Mouse (Mus musculus) heart, postnatal 36 days (tissue): ENCODE measurements at regions not wholly inside any gene's neighbourhood (a gene's known extent, or its start where the extent isn't known, plus 50 kb on each side); places are given as distances from the start of the nearest gene placed in this dataset.
A peak's percentile ranks its signal among the peaks of the same experiment; 100 is the strongest.

Source experiments
- DNase-seq, 2 experiments: peaks; one replicate each; pipeline ENCODE4 v3.0.0; 2021 to 2022
- intact Hi-C: fragments of 180-260 bp; cut with DNase I; formaldehyde crosslinking; loops from one replicate; pipeline ENCODE4 v1.15.1; 2025

- intact Hi-C loops = no loop called here
- DNase-seq = no peak
Observed at GRCm38 (mm10) chr8:26501814-26502572, 382.7 kb downstream of the Gm45692 start.

GRCm38 (mm10) chr8:26502772-26503171 is 383.4 kb downstream of the Gm45692 start:
- intact Hi-C loops = no loop called here
- DNase-seq = no peak

- intact Hi-C loops = no loop called here
- DNase-seq = no peak
Observed at GRCm38 (mm10) chr8:26503918-26504317, 384.6 kb downstream of the Gm45692 start.

GRCm38 (mm10) chr8:26504319-26505035 is 385.1 kb downstream of the Gm45692 start:
- DNase-seq = no peak
- intact Hi-C loops = no loop called here

GRCm38 (mm10) chr8:26507611-26508070 is 388.3 kb downstream of the Gm45692 start:
- intact Hi-C loops = no loop called here
- no peak for DNase-seq

- intact Hi-C loops = no loop called here
- DNase-seq = no peak
Observed at GRCm38 (mm10) chr8:26509254-26509653, 389.9 kb downstream of the Gm45692 start.

GRCm38 (mm10) chr8:26513001-26513400 is 393.7 kb downstream of the Gm45692 start:
- DNase-seq = no peak
- intact Hi-C loops = no loop called here

- intact Hi-C loops = no loop called here
- no peak for DNase-seq
Observed at GRCm38 (mm10) chr8:26524237-26524636, 404.9 kb downstream of the Gm45692 start.

- intact Hi-C loops = no loop called here
- DNase-seq = no peak
Observed at GRCm38 (mm10) chr8:26526474-26527185, 407.3 kb downstream of the Gm45692 start.

- intact Hi-C loops = no loop called here
- DNase-seq = no peak
Observed at GRCm38 (mm10) chr8:26527186-26527580, 407.8 kb downstream of the Gm45692 start.

- no peak for DNase-seq
- intact Hi-C loops = no loop called here
Observed at GRCm38 (mm10) chr8:26529921-26530320, 410.6 kb downstream of the Gm45692 start.

- intact Hi-C loops = no loop called here
- DNase-seq = no peak
Observed at GRCm38 (mm10) chr8:26533444-26534421, 414.4 kb downstream of the Gm45692 start.

GRCm38 (mm10) chr8:26535816-26536215 is 416.5 kb downstream of the Gm45692 start:
- intact Hi-C loops = no loop called here
- no peak for DNase-seq

- DNase-seq = no peak
- intact Hi-C loops = no loop called here
Observed at GRCm38 (mm10) chr8:26553691-26554090, 423.4 kb upstream of the Zfp703 start.

- DNase-seq = peak; percentile 69 to 74
- intact Hi-C loops = no loop called here
Observed at GRCm38 (mm10) chr8:26559196-26559595, 417.9 kb upstream of the Zfp703 start.

GRCm38 (mm10) chr8:26563151-26563550 is 414.0 kb upstream of the Zfp703 start:
- DNase-seq = no peak
- intact Hi-C loops = no loop called here

GRCm38 (mm10) chr8:26564254-26564653 is 412.9 kb upstream of the Zfp703 start:
- DNase-seq = no peak
- intact Hi-C loops = no loop called here

- no peak for DNase-seq
- intact Hi-C loops = no loop called here
Observed at GRCm38 (mm10) chr8:26568423-26569060, 408.6 kb upstream of the Zfp703 start.

- intact Hi-C loops = no loop called here
- no peak for DNase-seq
Observed at GRCm38 (mm10) chr8:26588841-26589240, 388.3 kb upstream of the Zfp703 start.
